Mouse (Mus musculus): Measurements from ENCODE around the gene Trp53i11. TPM values are rescaled to one million over a fixed set of nuclear protein-coding genes. Genes with fewer than 3 reads are reported as not detected.

Gene Trp53i11
- polyA plus RNA-seq, 1 experiment from 2014 or later, result 32.3 TPM

- 77% methylated on average over 2 of the region's 2 CpGs for WGBS
- no peaks in the 10 kb centered on the region for H3K36me3 ChIP-seq (ENCODE audit: control insufficient read depth, insufficient read depth, low read length)
- no peak overlapping the region for H3K4me2 ChIP-seq (ENCODE audit: low read depth, severe bottlenecking)
- H3K27me3 ChIP-seq (ENCODE audit: control insufficient read depth, insufficient read depth, low read length), result peaks cover 30% of the 10 kb centered on the region
- no peak overlapping the region for H3K4me3 ChIP-seq (ENCODE audit: low read depth, low read length)
- peaks cover 38% of the 10 kb centered on the region for H3K4me1 ChIP-seq (ENCODE audit: control insufficient read depth, insufficient read depth, low read length)
- H3K9me3 ChIP-seq (ENCODE audit: control insufficient read depth, low read length), result no peaks in the 10 kb centered on the region
- ATAC-seq (ENCODE audit: insufficient number of reproducible peaks, low FRiP score, low TSS enrichment, low read depth) (no peak), DNase-seq (ENCODE audit: low spot score) (no peak)
- H3K9ac ChIP-seq (ENCODE audit: low read length), result no peak overlapping the region
- H3K27ac ChIP-seq (replicated peaks; ENCODE audit: low read depth, low read length), result no peak overlapping the region; the same call in 1 of the 2 replicates
Observed at GRCm38 (mm10) chr2:93175721-93176120, 11.6 kb upstream of the Trp53i11 start.

GRCm38 (mm10) chr2:93176193-93176798 is 11.1 kb upstream of the Trp53i11 start:
- Histone ChIP-seq H3K9ac (ENCODE audit: low read length) (no peak overlapping the region), H3K4me3 (ENCODE audit: low read depth, low read length) (no peak overlapping the region), H3K4me2 (ENCODE audit: low read depth, severe bottlenecking) (peak overlapping the region; percentile 40; the same call in 1 of the 2 replicates), H3K27ac (replicated peaks; ENCODE audit: low read depth, low read length) (no peak overlapping the region; the same call in 1 of the 2 replicates), H3K36me3 (ENCODE audit: control insufficient read depth, insufficient read depth, low read length) (no peaks in the 10 kb centered on the region), H3K9me3 (ENCODE audit: control insufficient read depth, low read length) (no peaks in the 10 kb centered on the region), H3K27me3 (ENCODE audit: control insufficient read depth, insufficient read depth, low read length) (peaks cover 30% of the 10 kb centered on the region), H3K4me1 (ENCODE audit: control insufficient read depth, insufficient read depth, low read length) (peaks cover 38% of the 10 kb centered on the region)
- WGBS, result 23% methylated on average over 4 of the region's 4 CpGs
- no peak for DNase-seq (ENCODE audit: low spot score)
- ATAC-seq (ENCODE audit: insufficient number of reproducible peaks, low FRiP score, low TSS enrichment, low read depth), result no peak

GRCm38 (mm10) chr2:93176871-93177667 is 10.3 kb upstream of the Trp53i11 start:
- H3K4me3 ChIP-seq (ENCODE audit: low read depth, low read length), result no peak overlapping the region; the same call in 1 of the 2 replicates
- peaks cover 38% of the 10 kb centered on the region for H3K27me3 ChIP-seq (ENCODE audit: control insufficient read depth, insufficient read depth, low read length)
- no peaks in the 10 kb centered on the region for H3K9me3 ChIP-seq (ENCODE audit: control insufficient read depth, low read length)
- no peaks in the 10 kb centered on the region for H3K36me3 ChIP-seq (ENCODE audit: control insufficient read depth, insufficient read depth, low read length)
- 3% methylated on average over 17 of the region's 17 CpGs for WGBS
- no peak overlapping the region; the same call in 1 of the 2 replicates for H3K27ac ChIP-seq (replicated peaks; ENCODE audit: low read depth, low read length)
- peak overlapping the region; percentile 40 for H3K4me2 ChIP-seq (ENCODE audit: low read depth, severe bottlenecking)
- DNase-seq (ENCODE audit: low spot score) (peak; percentile 85), ATAC-seq (ENCODE audit: insufficient number of reproducible peaks, low FRiP score, low TSS enrichment, low read depth) (peak; percentile 56)
- H3K9ac ChIP-seq (ENCODE audit: low read length), result no peak overlapping the region
- peaks cover 38% of the 10 kb centered on the region for H3K4me1 ChIP-seq (ENCODE audit: control insufficient read depth, insufficient read depth, low read length)

GRCm38 (mm10) chr2:93177668-93178312 is 9.6 kb upstream of the Trp53i11 start:
- Histone ChIP-seq H3K27ac (replicated peaks; ENCODE audit: low read depth, low read length) (no peak overlapping the region), H3K27me3 (ENCODE audit: control insufficient read depth, insufficient read depth, low read length) (peaks cover 38% of the 10 kb centered on the region), H3K4me3 (ENCODE audit: low read depth, low read length) (no peak overlapping the region), H3K36me3 (ENCODE audit: control insufficient read depth, insufficient read depth, low read length) (no peaks in the 10 kb centered on the region), H3K9me3 (ENCODE audit: control insufficient read depth, low read length) (no peaks in the 10 kb centered on the region), H3K4me2 (ENCODE audit: low read depth, severe bottlenecking) (no peak overlapping the region), H3K4me1 (ENCODE audit: control insufficient read depth, insufficient read depth, low read length) (peaks cover 38% of the 10 kb centered on the region), H3K9ac (ENCODE audit: low read length) (no peak overlapping the region)
- 73% methylated on average over 20 of the region's 20 CpGs for WGBS
- DNase-seq (ENCODE audit: low spot score), result no peak
- no peak for ATAC-seq (ENCODE audit: insufficient number of reproducible peaks, low FRiP score, low TSS enrichment, low read depth)

- no peak for DNase-seq (ENCODE audit: low spot score)
- Histone ChIP-seq H3K4me3 (ENCODE audit: low read depth, low read length) (no peak overlapping the region), H3K27me3 (ENCODE audit: control insufficient read depth, insufficient read depth, low read length) (peaks cover 38% of the 10 kb centered on the region), H3K36me3 (ENCODE audit: control insufficient read depth, insufficient read depth, low read length) (no peaks in the 10 kb centered on the region), H3K9ac (ENCODE audit: low read length) (no peak overlapping the region), H3K4me1 (ENCODE audit: control insufficient read depth, insufficient read depth, low read length) (peaks cover 38% of the 10 kb centered on the region), H3K9me3 (ENCODE audit: control insufficient read depth, low read length) (no peaks in the 10 kb centered on the region), H3K4me2 (ENCODE audit: low read depth, severe bottlenecking) (no peak overlapping the region), H3K27ac (replicated peaks; ENCODE audit: low read depth, low read length) (no peak overlapping the region)
- no peak for ATAC-seq (ENCODE audit: insufficient number of reproducible peaks, low FRiP score, low TSS enrichment, low read depth)
- WGBS, result 80% methylated on average over 4 of the region's 4 CpGs
Observed at GRCm38 (mm10) chr2:93178313-93178677, 9.1 kb upstream of the Trp53i11 start.

- no peaks in the 10 kb centered on the region for H3K9me3 ChIP-seq (ENCODE audit: control insufficient read depth, low read length)
- DNase-seq (ENCODE audit: low spot score) (no peak), ATAC-seq (ENCODE audit: insufficient number of reproducible peaks, low FRiP score, low TSS enrichment, low read depth) (no peak)
- H3K27ac ChIP-seq (replicated peaks; ENCODE audit: low read depth, low read length), result no peak overlapping the region
- no peak overlapping the region for H3K4me3 ChIP-seq (ENCODE audit: low read depth, low read length)
- peaks cover 36% of the 10 kb centered on the region for H3K4me1 ChIP-seq (ENCODE audit: control insufficient read depth, insufficient read depth, low read length)
- 35% methylated on average over 5 of the region's 5 CpGs for WGBS
- H3K36me3 ChIP-seq (ENCODE audit: control insufficient read depth, insufficient read depth, low read length), result no peaks in the 10 kb centered on the region
- peaks cover 38% of the 10 kb centered on the region for H3K27me3 ChIP-seq (ENCODE audit: control insufficient read depth, insufficient read depth, low read length)
- no peak overlapping the region for H3K4me2 ChIP-seq (ENCODE audit: low read depth, severe bottlenecking)
- H3K9ac ChIP-seq (ENCODE audit: low read length), result no peak overlapping the region
Observed at GRCm38 (mm10) chr2:93179603-93180002, 7.7 kb upstream of the Trp53i11 start.

- 1% methylated on average over 40 of the region's 41 CpGs for WGBS
- H3K27me3 ChIP-seq (ENCODE audit: control insufficient read depth, insufficient read depth, low read length), result peaks cover 38% of the 10 kb centered on the region
- H3K9ac ChIP-seq (ENCODE audit: low read length), result peak overlapping the region; percentile 40; the same call in 1 of the 2 replicates
- H3K27ac ChIP-seq (replicated peaks; ENCODE audit: low read depth, low read length), result no peak overlapping the region
- no peaks in the 10 kb centered on the region for H3K36me3 ChIP-seq (ENCODE audit: control insufficient read depth, insufficient read depth, low read length)
- ATAC-seq (ENCODE audit: insufficient number of reproducible peaks, low FRiP score, low TSS enrichment, low read depth) (0 out of 2 replicates have a peak, but pooled peaks have one; percentile 32), DNase-seq (ENCODE audit: low spot score) (peak; percentile 58)
- H3K9me3 ChIP-seq (ENCODE audit: control insufficient read depth, low read length), result no peaks in the 10 kb centered on the region
- peaks cover 30% of the 10 kb centered on the region for H3K4me1 ChIP-seq (ENCODE audit: control insufficient read depth, insufficient read depth, low read length)
- H3K4me2 ChIP-seq (ENCODE audit: low read depth, severe bottlenecking), result peak overlapping the region; percentile 65
- H3K4me3 ChIP-seq (ENCODE audit: low read depth, low read length), result peak overlapping the region; percentile 19
Observed at GRCm38 (mm10) chr2:93180077-93180844, 7.1 kb upstream of the Trp53i11 start.

- ATAC-seq (ENCODE audit: insufficient number of reproducible peaks, low FRiP score, low TSS enrichment, low read depth), result no peak
- Histone ChIP-seq H3K9me3 (ENCODE audit: control insufficient read depth, low read length) (no peaks in the 10 kb centered on the region), H3K27me3 (ENCODE audit: control insufficient read depth, insufficient read depth, low read length) (peaks cover 35% of the 10 kb centered on the region), H3K9ac (ENCODE audit: low read length) (no peak overlapping the region), H3K4me2 (ENCODE audit: low read depth, severe bottlenecking) (no peak overlapping the region), H3K4me3 (ENCODE audit: low read depth, low read length) (no peak overlapping the region), H3K4me1 (ENCODE audit: control insufficient read depth, insufficient read depth, low read length) (peaks cover 8% of the 10 kb centered on the region), H3K27ac (replicated peaks; ENCODE audit: low read depth, low read length) (no peak overlapping the region), H3K36me3 (ENCODE audit: control insufficient read depth, insufficient read depth, low read length) (no peaks in the 10 kb centered on the region)
- no peak for DNase-seq (ENCODE audit: low spot score)
- 79% methylated on average over 11 of the region's 11 CpGs for WGBS
Observed at GRCm38 (mm10) chr2:93182859-93183258, 4.5 kb upstream of the Trp53i11 start.
